Mouse (Mus musculus) WW6 (cell line): ENCODE data around the gene Anapc2.
A peak's percentile ranks its signal among the peaks of the same experiment; 100 is the strongest.
"Not testable (repeated sequence)": the region's sequence is repeated elsewhere in the genome, so short reads cannot be mapped to it uniquely, and the experiment has no call there.

Experiments used
- DNase-seq: peaks from one replicate; pipeline ENCODE4 v3.0.0-alpha.2; 2013; ENCODE audit warnings: low read depth, low spot score

Anapc2 gene

GRCm38 (mm10) chr2:25240723-25241437 lies 31.4 kb upstream of the Anapc2 start:
- DNase-seq: peak; percentile 85

GRCm38 (mm10) chr2:25241438-25241775 lies 30.9 kb upstream of the Anapc2 start:
- DNase-seq: no peak

GRCm38 (mm10) chr2:25242101-25242506 lies 30.2 kb upstream of the Anapc2 start, which contains the start of the genes Rnf208 and Cysrt1:
Rnf208 (plus strand) TSS chr2:25242255.
Cysrt1 (minus strand) TSS chr2:25242452.
- no peak for DNase-seq

- no peak for DNase-seq
Measured at GRCm38 (mm10) chr2:25243342-25243741, 28.9 kb upstream of the Anapc2 start.

GRCm38 (mm10) chr2:25244144-25244543 lies 28.1 kb upstream of the Anapc2 start:
- no peak for DNase-seq

GRCm38 (mm10) chr2:25246183-25247072 lies 25.9 kb upstream of the Anapc2 start, which contains the start of gene AL732309.1:
AL732309.1 (minus strand) TSS chr2:25246863.
- DNase-seq: no peak

- DNase-seq: no peak
Measured at GRCm38 (mm10) chr2:25252331-25252730, 19.9 kb upstream of the Anapc2 start.

- no peak for DNase-seq
Measured at GRCm38 (mm10) chr2:25255284-25255779, 16.9 kb upstream of the Anapc2 start, which contains the start of gene Tmem203. Tmem203 (plus strand) TSS chr2:25255439.

- DNase-seq: not testable (repeated sequence)
Measured at GRCm38 (mm10) chr2:25256443-25257109, 15.7 kb upstream of the Anapc2 start.

- not testable (repeated sequence) for DNase-seq
Measured at GRCm38 (mm10) chr2:25257250-25257649, 15.0 kb upstream of the Anapc2 start.

GRCm38 (mm10) chr2:25258887-25259286 lies 13.4 kb upstream of the Anapc2 start:
- DNase-seq: no peak

- DNase-seq: no peak
Measured at GRCm38 (mm10) chr2:25261870-25262269, 10.4 kb upstream of the Anapc2 start.

- peak; percentile 93 for DNase-seq
Measured at GRCm38 (mm10) chr2:25262291-25262767, 9.9 kb upstream of the Anapc2 start, which contains the start of gene Tprn. Tprn (plus strand) TSS chr2:25262618.

GRCm38 (mm10) chr2:25262795-25263622 lies 9.3 kb upstream of the Anapc2 start:
- DNase-seq: no peak

GRCm38 (mm10) chr2:25263623-25264285 lies 8.5 kb upstream of the Anapc2 start:
- DNase-seq: no peak

GRCm38 (mm10) chr2:25264286-25264660 lies 8.0 kb upstream of the Anapc2 start:
- no peak for DNase-seq

- no peak for DNase-seq
Measured at GRCm38 (mm10) chr2:25264851-25265250, 7.4 kb upstream of the Anapc2 start.

GRCm38 (mm10) chr2:25265897-25266656 lies 6.2 kb upstream of the Anapc2 start:
- DNase-seq: no peak

GRCm38 (mm10) chr2:25266720-25267119 lies 5.6 kb upstream of the Anapc2 start:
- DNase-seq: no peak
